Mouse (Mus musculus) liver, postnatal 0 days (tissue): ENCODE results near the gene Krt80.
"Not testable (repeated sequence)": the region's sequence is repeated elsewhere in the genome, so short reads cannot be mapped to it uniquely, and the experiment has no call there.

Experiments used
- CTCF ChIP-seq: sonication (generic); IDR thresholded peaks from 2 replicates; pipeline ENCODE4 v1.5.1; 2016; ENCODE audit warnings: antibody characterized with exemption, low read depth
- EP300 ChIP-seq: IDR thresholded peaks from 2 replicates; pipeline ENCODE4 v1.6.1; 2016; ENCODE audit warnings: antibody characterized with exemption, low read depth, mild to moderate bottlenecking

- TF ChIP-seq CTCF, EP300: not testable (repeated sequence)
Observed at GRCm38 (mm10) chr15:101324409-101324808, 45.6 kb downstream of the Krt80 start.
